Mouse (Mus musculus) granulocyte monocyte progenitor cell, adult 5-6 weeks (primary cell): Measurements from ENCODE around the gene Atg4c. TPM values are rescaled to one million over a fixed set of nuclear protein-coding genes. Genes with fewer than 3 reads are reported as not detected.

Experiments used
- ATAC-seq: replicated peaks from 2 replicates; pipeline ENCODE4 v1.8.0; 2016; ENCODE audit warnings: mild to moderate bottlenecking, moderate TSS enrichment, inconsistent platforms; ENCODE audit not compliant: poor library complexity, severe bottlenecking
- total RNA-seq, 2 experiments: library from RNA; stranded (forward) in 1 of 2; stranded (reverse) in 1 of 2; fragments of 200-712, 200-1000 nt in 1 of 2; fragments of >200 nt in 1 of 2; fragmentation: Nextera tagmentation in 1 of 2; gene quantifications; 2 replicates each; pipeline ENCODE4 v1.2.3; 2014 to 2017

The Atg4c gene
- total RNA-seq, 2 experiments from 2014 or later = 7.4 to 8.8 TPM

DNA sequence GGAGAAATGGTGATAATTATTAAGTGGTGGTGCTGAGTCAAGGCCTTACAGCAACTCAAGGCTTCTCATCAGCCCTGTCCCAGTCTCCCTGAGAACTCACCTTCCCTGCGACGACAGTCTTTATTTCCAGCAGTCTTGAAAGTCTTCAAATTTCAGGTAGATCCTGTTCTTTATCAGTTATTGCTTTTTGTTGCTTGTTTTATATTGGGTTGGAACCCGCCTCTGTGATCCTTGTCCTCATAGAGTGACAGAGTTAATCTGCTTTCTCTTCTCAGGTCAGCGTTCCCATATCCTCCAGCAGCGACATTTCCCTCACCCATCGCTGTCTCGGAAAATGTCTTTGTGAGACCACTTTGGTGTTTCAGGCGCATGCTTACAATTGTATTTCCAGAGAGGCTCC lies 56.1 kb downstream of the Atg4c start:
- ATAC-seq = no peak

DNA sequence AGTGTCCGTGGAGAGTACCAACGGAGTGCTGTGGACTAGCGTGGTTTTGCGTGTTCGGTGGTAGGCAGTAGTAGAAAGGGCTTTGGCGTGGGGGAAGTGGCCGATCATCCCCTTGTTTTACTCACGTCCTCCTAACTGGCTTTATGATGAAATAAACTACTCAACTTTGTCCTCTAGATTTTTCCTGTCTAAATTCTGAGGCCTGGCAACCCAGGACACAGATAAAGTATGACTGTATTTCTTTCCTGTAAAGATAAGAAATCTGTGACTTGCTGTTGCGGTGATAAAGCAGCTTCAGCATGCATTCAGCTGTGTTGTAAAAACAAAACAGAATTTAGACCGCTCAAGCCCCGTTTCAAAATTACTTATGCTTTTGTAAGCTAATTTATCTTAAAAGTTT lies 59.2 kb downstream of the Atg4c start:
- no peak for ATAC-seq

- ATAC-seq = no peak
These were observed 69.5 kb downstream of the Atg4c start for GRCm38 (mm10) chr4:99263191-99263590.

DNA sequence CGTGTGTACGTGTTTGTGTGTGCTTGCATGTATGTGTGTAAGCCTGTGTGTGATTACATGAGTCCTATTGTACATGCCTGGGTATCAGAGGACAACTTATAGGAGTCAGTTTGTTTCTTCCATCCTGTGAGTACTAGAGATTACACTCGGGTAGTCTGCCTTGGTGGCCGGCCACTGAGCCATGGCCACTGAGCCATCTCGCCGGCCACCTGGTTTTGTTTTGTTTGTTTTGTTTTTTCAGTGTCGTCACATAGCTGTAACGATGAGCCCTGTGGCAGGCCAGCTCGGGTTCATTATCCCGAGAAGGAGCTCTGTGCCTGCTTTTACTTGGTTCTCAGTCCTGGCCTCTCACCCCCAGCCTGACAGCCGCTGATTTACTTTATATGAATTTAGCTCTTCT lies 69.9 kb downstream of the Atg4c start:
- ATAC-seq = no peak

GRCm38 (mm10) chr4:99266843-99267445 lies 73.2 kb downstream of the Atg4c start:
- no peak for ATAC-seq

GRCm38 (mm10) chr4:99272860-99273259 lies 79.1 kb downstream of the Atg4c start:
- no peak for ATAC-seq

DNA sequence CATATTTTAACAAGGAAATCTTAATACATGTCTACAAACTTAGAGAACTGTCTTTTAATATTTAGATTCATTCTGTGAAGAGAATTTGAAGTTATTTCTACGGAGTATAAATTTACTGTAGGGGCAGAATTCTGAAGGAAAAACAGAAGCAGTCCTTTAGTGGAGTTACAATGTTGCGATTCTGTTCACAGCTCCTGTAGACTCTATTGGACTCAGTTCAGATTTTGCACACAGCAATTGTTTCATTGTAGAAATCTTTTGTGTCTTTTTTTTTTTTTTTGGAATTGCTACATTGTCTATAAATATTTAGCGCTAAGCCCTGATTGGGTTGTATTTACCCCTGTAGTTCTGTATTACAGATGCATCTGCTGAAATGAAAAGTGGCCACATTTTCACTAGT lies 79.7 kb downstream of the Atg4c start:
- no peak for ATAC-seq

GRCm38 (mm10) chr4:99273979-99274378 lies 80.2 kb downstream of the Atg4c start:
- no peak for ATAC-seq

DNA sequence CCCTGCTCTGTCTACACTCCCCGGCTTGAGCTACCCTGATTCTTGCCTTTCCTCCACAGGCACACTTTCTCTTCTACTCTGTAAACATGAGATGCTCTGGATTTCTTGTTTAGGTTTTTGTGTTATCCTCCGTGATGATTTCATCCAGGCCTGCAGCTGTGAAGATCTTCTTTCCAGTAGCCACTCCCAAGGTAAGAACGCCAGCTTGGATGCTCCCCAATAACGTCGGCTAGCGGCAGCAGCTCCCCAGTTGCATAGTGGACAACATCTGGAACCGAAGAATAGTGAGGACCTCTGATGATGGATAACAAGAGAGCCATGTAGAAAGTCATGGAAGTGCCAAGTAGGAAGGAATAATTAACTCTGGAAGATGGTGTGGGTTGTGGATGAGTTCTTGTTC lies 85.1 kb downstream of the Atg4c start:
- no peak for ATAC-seq

DNA sequence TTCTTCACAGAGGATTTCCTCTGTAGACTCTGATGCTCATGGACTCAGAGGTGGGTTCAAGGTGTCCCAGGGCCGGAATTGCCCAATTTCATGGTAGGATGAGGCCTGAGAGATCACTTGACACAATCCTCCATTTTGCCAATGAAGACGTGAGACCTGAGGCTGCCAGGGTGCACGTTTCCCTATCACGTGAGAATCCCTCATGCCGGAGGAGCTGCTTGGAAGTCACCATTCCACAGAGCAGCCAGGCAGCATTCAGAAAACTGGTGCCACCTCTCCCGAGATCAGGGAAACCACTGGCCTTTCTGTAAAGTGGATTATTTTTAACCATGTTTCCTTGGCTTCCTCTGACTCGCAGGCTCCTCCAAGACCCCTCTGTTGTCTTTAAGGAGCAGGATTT lies 88.0 kb downstream of the Atg4c start:
- ATAC-seq = no peak

DNA sequence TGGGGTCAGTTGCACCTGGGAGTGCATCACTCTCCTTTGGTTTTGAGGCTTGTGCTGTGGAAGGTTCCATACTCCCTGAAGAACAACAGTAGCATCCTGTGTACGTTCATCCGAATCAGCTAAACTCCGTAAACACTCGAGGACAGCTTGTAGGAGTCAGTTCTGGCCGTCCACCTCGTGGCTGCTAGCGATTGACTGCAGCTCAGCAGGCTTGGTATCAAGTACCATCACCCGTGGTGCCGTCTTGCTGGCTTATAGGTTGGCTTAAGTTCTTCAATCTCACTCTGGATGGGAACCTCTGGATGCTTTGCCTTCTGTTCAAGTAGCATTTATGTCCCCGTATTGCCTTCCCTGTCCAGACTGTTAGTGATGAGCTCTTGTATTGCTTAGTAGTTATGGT lies 95.6 kb downstream of the Atg4c start:
- ATAC-seq = no peak

DNA sequence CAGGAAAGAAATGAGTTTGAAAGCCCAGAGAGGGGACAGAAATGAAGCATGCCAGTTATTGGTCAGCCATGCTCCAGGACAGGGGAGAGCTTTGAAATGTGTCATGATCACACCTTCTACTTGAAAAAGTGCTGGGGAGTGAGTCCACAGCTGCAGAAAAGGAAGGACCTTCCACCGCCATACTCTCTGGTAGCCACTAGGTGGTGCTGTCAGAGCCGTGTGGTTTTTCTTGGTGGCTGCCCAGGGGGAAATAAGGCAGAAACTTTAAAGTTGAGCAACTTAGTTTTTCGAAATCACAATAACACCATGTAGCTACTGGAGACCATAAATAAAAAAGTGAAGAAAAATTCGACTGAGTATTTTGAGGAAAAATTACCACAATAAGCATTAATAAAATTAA lies 104.9 kb downstream of the Atg4c start:
- peak; percentile 98 for ATAC-seq

DNA sequence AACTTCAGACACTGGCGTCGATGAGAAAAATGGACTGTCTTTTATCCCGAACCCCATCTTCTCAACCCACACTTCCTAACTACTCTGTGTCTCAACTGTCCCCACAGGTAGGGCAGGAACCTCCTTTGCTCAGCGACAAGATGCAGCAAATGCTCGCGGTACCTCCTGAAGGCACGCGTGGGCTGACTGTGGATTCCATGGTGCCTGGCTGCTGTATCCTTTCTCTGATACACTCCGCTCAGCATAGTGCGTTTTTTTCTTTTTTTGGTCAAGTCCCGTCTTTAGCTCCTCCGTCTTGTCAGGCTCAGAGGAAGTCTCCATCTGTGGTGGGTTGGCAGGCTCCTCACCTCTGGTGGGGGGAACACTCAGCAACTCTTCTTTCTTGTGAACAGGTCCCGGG lies 111.1 kb downstream of the Atg4c start:
- no peak for ATAC-seq

Other genes with a start within 250 kb of the Atg4c start
- gene Angptl3, start 163.0 kb upstream of the Atg4c start, total RNA-seq (2014; fragmentation: Nextera tagmentation) = 0.56 and 1.1 TPM in 2 replicates
- 0.73 and 10.7 TPM in 2 replicates for gene Angptl3, start 163.0 kb upstream of the Atg4c start, total RNA-seq (2017)
- 15.6 and 35.3 TPM in 2 replicates for gene Dock7, start 73.0 kb upstream of the Atg4c start, total RNA-seq (2014; fragmentation: Nextera tagmentation)
- gene Dock7, start 73.0 kb upstream of the Atg4c start, total RNA-seq (2017) = 18.4 and 26.2 TPM in 2 replicates
- gene Gm12689, start 102.0 kb downstream of the Atg4c start, total RNA-seq (2014; fragmentation: Nextera tagmentation) = 1.4 and 4.7 TPM in 2 replicates
- gene Gm12689, start 102.0 kb downstream of the Atg4c start, total RNA-seq (2017) = not detected in 2 replicates